Mouse (Mus musculus) kidney, adult 11 months (tissue): ENCODE measurements at regions not wholly inside any gene's neighbourhood (a gene's known extent, or its start where the extent isn't known, plus 50 kb on each side); places are given as distances from the start of the nearest gene placed in this dataset.

Source experiments
- DNase-seq: peaks from one replicate; pipeline ENCODE4 v3.0.0; 2022

DNA sequence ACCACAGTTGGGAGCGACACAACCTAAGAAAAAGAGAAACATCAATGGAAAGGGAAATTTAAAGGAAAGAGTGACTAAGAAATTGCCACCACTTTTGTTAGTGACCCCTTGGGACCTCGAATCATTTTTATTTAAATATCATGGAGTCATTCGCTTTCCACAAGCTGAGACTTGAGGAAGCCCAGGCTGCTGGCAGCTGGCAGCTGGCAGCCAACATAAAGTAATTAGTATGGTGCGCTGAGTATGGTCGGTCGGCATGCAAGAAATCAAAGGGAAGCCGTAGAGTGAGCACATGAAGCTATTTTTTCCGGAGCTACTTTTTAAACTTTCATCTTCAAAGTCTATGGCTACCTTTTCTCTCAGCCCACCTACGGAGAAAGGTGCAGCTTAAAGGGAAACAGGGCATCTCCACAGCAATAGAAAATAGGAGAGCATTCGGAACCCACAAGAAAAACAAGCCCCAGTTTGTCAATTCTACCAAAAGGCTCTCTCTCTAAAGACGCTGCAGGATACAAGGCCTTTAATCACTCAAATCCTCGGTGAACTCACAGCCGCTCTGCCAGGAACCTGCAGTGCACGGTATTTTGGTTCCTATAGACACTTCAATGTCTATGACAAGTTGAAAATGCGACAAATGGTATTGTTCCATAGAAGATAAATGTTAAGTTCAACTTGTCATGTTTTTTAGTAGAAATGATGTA is 206.6 kb upstream of the Tll1 start:
- DNase-seq: no peak

DNA sequence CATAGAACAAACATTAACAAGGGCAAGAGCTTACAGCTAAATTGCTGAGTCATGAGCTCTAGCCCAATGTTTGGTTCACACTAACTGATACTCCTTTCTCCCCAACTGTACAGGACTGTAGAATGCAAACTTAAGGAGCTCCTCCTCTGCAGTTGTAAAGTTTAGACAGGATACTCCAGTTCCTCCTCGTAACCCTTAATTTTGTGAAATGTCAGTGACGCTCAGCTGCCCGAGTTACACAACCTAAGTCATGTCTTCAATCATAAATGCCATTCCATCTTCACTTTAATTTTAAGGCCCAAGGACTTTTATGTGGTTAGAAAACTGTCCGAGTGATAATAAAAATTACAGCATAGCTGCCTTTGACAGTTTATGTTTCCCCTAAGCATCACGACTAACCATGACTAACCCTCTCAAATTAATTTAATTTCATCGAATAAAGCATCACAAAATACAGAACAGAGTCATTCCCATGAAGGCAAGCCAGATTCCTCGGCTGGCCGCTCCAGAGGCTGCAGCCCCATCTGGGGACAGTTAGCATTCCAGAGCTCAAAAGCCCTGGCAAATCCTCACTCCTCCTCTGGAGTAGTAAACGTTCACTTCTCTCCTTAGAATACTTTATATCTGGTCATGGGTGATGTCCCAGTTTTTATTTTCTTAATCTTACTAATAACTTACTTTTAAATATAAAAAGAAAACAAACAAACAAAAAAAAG is 200.9 kb upstream of the Tll1 start:
- DNase-seq: no peak

DNA sequence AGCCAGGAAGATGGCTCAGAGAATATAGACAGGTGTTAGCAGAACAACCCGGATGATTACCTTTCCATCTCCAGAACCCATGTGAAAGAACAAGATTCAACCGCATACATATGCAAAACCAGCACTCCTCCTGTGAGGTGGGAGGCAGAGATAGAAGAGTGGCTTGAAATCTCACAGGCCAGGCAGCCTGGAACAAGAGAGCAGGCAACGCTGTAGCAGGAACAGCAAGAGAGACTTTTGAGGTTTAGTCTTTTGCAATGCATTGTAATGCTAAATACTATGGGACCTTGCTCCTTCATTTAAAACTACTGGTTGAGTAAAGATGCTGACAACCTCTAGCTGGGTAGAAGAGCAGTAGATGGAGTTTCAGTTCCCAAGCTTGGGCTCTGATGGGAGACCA is 193.5 kb upstream of the Tll1 start:
- DNase-seq: no peak

DNA sequence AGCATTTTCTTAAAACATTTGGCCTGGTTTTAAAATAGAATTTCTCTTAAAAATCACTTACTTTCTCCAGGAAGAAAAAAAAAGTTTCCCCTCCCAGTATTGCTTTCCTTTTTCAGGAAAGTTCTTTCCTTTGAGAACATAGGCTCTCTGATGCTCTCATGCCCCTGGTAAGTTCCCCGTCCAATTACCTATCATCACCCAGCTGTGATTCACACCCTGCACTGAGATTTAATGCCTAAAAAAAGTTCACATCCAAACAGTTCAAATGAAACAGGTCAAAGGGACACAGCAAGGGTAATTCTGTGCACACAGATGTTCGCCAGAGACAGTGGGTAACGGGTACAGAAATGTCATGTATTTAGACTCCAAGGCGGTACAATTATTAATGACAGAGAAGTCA is 191.8 kb upstream of the Tll1 start:
- no peak for DNase-seq

DNA sequence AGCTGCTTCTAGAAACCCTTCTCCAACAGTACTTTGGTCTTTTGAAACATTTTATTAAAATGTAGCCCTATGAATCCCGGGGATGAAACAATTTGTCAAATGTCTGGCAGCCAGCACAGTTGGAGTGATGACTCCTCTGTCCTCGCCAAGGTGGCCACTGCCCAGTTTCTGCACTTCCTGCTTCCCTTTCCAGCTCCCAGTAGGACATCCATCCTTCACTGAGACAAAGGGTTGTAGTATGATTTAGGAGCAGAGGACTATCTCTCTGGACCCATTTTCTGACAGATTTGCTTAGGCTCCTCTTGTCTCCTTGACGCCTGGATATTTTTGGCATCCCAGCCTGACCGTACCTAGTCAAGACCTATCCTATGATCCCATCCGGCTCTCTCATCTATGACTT is 189.7 kb upstream of the Tll1 start:
- DNase-seq: peak; percentile 64

DNA sequence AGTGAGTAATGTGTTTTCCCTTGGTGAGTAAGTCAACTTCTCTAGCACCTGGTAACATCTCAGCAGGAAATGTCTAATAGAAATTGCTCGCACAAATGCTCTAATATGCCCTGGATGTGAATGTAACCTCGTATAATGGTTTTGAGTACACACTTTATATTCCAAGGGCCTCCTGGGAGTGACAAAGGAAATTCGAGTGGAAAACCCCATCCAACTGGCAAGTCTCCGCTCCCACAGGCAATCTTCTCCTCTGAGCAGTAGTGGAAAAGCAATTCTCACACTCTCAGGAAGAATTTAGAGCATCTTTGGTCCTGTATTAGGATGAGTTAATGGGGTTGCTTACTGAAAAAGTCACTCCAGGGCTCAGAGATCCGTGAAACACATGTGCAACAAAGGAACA is 183.4 kb upstream of the Tll1 start:
- no peak for DNase-seq

DNA sequence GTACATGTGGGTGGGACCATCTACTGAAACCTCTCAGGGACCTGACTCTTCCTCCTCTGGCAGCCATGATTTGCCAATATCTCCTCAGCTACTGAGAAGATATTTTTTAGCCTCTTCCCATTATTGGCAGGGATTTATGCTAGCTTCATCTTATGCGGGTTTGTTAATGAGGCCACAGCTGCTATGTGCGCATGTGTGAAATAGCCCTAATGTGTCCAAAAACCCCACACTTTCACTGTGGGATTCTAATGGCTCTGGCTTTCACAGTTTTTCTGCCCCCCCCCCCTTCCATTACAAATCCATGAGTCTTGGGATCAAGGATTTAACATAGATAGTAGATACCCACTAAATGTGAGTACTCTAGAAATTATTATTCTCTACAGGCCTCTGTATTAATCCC is 182.2 kb upstream of the Tll1 start:
- DNase-seq: no peak

DNA sequence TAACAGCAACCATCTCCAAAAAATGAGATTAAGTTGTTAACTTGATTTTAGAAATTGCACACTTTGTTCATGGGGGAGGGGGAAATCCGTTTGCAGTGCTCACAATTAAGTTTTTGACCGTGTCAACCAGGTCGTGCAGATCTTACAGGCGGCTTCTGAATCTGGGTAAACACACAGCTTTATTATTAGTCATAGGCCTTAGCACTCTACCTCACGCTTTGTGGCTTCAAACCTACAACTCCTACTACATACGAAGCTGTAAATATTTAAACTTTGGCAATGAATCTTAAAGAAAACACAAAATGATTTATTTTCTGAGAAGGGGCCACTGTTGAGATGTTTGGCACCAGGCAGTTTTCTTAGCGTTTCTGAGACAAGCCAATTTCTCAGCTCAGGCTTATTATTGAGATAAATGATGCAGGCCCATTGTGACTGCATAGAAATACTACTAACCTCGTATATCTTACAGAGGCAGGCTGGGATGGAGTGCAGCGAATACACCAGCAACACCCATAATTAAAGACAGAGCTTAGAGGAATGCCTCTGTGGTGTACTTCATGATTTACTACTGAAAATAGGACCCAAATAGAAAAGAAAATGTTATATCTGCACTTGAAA is 173.8 kb upstream of the Tll1 start:
- no peak for DNase-seq

DNA sequence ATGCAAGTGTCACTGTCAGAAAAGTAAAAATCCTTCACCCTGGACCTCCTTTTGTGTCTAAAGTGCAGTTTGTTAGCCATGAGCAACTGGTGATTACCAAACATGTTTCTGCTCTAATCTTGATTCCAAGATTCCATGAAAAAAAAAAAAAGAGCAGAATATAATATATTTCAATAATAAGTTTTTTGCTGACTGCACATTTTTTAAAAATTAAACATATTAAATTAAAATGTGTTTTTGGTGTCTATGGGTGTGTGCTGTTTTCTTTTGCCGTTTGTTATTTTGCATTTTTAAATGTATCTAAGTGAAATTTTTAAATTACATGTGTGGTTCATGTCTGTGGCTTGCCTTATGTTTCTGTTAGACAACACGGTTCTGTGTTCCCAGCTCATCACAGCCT is 171.8 kb upstream of the Tll1 start:
- DNase-seq: no peak

DNA sequence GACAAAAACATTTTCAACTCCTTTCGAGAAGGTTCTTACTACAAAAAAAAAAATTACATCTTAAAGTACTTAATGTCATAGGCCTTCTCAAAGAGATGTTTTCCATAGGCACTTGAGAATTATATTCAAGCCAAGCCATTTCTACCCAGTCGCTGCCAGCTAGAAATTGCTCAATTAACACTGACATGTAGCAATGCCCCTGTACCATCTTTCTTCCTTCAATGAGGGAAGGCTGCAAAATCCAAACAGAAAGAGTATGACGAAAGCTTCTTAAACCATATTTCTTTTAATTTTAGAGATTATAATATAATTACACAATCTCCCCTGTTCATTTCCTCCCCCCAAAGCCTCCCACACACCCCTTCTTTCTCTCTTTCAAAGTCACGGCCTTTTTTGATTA is 169.4 kb upstream of the Tll1 start:
- DNase-seq: no peak

DNA sequence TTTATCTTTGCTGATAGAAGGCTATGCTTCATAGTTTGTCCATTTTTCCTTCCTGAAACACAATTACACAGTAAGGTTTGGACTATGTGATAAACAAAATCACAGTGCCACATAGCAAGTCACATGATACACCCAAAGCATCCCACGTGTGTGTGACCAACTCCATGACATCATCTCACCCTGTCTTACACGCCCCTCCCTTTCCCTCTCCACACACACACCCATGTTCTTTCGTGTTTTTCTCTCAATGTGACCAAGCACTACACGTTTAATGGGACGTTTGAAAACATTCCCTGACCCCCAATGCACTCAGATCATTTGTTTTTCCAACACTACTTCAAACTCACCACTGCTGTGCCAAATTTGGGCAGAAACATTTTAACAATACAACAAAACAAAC is 168.9 kb upstream of the Tll1 start:
- no peak for DNase-seq

DNA sequence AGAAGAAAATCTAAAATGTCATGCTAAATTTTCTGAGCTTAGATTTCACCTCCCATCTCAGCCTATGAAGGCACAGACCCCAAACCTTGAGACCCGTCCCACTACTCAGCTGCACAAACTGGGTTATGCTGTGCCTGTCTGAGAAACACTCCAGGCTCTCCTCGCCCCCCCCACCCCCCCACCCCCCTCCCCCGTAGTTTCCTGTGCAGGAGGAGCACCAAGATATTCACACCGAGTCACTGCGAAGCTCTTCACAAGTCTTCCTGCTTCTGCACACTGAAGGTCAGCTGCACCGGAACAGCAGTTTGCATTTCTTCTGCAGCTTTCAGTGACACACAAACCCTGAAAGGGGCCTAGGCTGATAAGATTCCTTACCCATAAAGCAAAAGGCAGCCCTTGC is 163.9 kb upstream of the Tll1 start:
- DNase-seq: no peak

DNA sequence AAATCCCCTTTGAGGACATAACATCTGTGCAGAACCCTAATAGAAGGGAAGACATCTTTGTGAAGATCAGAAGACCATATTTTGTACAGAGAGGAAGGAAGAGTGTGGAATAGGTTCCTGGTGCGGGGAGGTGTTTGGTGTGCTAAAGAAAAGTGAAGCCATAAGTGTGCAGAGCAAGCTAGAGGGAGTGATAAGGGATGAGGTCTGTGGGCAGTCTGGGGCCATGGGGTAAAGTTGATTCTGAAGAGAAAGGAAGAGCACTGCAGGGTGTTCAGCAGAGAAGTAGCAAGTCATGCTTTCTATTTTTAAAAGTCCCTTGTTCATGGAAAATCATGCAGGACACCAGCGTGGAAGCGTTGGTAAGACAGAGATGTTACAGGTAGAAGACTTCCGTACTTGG is 161.8 kb upstream of the Tll1 start:
- DNase-seq: no peak

DNA sequence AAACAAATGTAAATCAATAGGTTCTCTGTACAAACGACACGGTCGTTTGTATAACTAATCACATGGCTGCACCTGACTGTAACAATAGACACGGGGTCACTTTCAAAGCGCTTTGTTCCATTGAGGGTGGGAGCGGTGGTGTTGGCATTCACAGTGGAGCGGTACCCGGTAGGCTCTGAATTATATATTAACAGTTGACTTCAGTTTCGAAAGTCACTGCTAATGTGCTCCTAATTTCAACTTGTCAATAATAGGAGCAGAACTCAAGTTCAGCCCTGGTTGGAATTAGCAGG is 160.8 kb upstream of the Tll1 start:
- DNase-seq: no peak

DNA sequence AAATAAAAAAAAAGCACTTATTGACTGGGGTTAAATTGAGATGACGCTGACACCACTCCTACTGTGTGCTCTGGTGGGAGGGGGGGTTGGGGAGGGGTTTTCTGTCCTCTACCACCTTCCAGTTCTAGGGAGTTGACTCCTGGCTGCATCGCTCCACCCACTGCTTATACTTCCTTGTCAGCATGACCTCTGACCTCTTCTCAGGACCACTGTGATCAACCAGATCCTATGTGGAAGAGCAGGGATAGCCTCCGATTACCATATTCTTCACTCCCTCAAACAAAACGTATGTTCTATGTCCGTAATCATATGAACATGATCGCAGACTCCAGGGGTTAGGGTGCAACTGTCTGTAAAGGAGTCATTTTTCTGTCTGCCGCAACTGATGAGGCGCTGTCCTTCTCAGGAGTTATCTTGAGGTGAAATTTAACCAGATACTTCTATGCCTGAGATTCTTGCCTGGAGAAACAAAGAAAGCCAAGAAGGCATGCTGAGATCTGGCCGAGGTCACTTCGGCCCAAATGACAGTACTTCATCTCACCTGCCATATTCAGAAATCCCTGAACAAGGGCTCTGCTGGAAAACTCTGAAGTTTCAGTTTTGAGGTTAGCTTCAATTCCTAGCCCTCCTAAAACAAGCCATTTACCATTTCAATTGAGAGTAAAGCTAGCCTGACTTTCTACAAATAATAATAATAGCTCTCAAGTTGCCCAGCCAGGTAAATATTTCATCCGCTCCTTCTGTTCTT is 160.3 kb upstream of the Tll1 start:
- DNase-seq: no peak

DNA sequence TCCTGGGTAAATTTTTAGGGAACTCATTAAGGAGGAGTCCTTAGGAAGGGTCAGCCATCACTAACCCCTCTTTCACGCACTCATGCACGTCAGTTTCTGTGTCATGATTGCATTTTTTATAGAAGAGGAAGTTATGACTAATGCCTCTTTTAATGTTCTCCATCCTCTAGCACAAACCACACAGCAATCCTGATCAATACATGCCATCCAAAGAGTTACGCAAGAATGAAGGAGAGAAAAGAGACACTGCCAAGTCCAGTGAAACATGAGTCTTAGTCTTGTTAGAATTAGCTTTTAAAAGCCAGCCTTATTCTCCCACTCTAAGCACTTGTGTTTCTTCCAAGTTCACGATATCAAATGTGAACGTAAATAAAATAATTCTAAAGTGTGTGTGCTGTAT is 151.0 kb upstream of the Tll1 start:
- no peak for DNase-seq

DNA sequence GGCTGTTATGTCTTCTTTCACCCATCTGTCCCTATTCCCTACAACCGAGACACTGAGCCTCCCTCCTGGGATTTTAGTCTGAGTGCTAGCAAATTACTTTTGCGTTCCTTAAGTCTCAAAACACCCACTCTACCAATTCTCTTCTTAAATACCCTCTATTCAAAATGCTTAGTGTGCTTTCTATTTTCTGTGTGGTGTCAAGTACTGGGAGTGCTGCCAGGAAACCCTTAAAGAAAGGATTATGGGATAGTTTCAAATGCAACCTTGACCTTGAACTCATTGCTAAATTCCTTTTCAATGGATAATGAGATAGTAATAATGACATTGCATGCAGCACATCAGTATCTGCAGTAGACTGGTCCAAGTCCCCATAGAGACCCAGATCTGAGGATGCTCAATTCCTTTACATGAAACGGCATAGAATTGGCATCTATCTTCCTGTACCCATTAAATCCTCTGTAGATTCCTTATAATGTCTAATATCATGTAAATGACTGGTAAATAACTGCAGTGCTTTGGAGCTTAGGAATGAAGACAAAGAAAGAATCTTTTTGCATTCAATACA is 142.1 kb upstream of the Tll1 start:
- no peak for DNase-seq

DNA sequence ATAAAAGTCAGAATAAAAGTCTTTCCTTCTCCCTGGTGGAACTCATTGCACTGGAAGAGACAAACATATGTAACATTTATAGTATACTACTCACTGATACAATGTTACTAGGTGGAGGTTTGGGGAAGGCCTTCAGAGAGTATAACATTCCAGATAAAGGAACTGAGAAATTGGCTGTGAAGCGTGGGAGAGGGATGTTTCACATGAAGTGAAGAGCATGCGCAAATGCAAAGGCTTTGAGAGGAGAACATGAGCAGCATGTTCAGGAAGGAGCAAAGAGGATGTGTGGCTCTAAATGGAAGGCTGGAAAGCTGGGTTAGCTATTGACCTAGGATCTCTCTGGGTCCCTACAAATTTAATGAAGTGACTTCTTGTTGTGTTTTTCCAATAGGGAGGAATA is 141.4 kb upstream of the Tll1 start:
- no peak for DNase-seq

DNA sequence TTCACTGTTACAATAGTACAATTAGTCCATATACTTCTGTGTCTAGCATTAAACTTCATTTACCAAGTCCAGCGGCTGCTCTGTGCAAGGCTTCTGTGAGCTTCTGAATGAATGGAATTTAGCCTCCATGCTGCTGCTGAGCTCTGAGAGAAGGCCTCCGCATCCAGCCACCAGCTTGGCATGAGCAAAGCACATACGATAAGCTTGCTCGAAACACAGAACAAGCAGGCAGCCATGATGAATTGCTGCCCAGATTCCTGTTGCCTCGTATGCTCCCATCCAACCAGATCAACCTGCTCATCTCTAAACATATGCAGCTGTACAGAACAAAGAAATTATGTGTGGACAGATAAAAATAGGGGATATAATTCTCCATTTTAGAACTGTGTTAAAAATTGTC is 140.4 kb upstream of the Tll1 start:
- no peak for DNase-seq

DNA sequence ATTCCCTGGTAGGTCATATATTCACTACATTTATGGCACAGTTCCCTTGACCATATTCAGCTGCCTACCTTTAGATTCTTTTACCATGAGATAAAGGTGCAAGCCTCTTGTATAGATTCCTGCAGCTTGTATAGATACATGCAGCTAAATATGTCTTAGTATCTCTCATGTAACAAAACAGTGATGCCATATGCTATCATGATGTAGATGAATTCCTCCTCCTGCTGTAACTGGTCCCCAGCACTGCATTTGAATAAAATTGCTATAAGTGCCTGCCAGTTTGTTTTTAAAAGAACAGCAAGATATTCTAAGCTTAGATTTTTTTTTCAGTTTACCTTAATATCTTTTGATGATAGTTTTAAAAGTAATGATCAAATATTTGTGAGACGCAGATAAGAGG is 138.9 kb upstream of the Tll1 start:
- DNase-seq: no peak

DNA sequence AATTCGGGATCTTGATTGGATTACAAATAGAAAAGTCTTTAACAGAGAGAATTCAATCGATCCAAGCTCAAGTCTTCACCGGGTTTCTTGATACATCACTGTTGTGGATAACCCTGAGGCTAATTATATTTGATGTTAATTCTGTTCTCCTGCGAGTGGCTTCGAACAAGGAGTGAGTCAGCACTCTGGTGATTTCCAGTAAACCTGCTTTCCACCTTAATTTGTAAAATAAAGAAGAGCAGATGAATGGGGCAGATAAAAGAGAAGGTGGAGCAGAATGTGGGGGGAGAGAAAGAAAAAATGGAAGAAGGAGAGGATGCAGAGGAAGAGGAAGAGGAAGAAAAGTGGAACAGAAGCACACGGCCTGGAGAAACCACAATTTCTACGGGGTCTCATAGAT is 137.5 kb upstream of the Tll1 start:
- DNase-seq: no peak

DNA sequence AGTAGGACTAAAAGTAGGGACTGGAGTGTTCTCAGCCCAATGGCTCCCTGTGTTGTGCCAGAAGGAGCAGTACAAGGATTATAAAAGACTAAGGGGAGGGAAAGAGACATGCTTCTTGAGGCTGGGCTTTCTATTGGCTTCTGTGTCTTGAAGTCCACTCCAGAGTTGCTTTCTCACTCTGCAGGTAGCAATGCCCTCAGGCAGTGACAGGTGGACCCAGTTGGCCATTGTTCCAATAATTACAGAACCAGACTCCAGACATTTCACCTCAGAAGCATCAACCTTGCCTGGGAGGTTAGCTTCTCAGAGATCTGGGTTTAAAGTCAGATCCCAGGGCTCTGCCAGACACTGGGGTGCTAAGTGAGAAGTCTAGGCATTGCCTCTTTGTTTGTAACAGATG is 136.3 kb upstream of the Tll1 start:
- DNase-seq: no peak

DNA sequence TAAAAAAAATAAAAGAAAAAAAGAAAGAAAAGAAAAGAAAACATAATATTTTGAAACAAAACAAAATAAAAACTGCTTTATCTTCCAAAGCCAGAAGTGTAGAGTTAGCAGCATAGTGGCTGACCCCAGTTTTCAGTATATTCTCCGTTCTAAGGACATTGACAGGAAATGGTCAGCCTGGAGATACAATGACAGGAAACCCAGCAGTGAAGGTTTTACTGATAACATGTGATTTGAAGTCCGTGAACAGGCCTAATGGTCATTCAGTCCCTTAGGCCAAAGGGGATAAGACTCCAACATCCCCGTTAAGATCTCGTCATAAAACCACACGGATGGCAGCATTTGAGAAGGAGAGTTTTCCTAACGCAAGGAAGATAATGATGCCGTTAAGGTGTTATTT is 131.3 kb upstream of the Tll1 start:
- DNase-seq: no peak

DNA sequence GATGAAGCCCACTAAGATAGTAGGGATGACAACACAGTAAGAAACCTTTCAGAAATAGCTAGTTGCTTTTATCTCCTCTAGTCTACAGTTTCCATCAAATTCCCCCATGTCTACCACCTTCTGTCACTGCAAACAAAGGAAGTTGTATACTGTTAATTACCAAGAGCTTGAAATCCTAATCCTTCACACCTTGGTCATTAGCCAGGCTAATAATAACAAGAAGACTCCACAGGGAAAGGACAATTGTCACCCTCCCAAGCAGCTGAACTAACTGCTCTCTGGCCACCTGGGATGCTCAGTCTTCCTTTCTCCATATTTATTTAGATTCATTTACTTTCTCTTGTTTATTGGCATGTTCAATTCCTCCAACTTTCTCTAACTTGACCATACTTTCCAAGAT is 130.5 kb upstream of the Tll1 start:
- no peak for DNase-seq
